Mouse (Mus musculus) cortical plate, adult 2 months (tissue): ENCODE results near the gene Vmn2r51. TPM values are rescaled to one million over a fixed set of nuclear protein-coding genes. Genes with fewer than 3 reads are reported as not detected.
"Not testable (repeated sequence)": the region's sequence is repeated elsewhere in the genome, so short reads cannot be mapped to it uniquely, and the experiment has no call there.

Source experiments
- H3K27ac ChIP-seq: fragments of 200-500 bp; 2 replicates; pipeline ENCODE4 v1.5.1; 2012; ENCODE audit warnings: low read length, control low read depth, inconsistent platforms; ENCODE audit not compliant: insufficient read depth
- H3K4me1 ChIP-seq: fragments of 200-500 bp; 2 replicates; pipeline ENCODE4 v1.6.1; 2011; ENCODE audit warnings: low read length; ENCODE audit not compliant: control insufficient read depth, insufficient read depth
- H3K4me3 ChIP-seq: fragments of 200-500 bp; 2 replicates; pipeline ENCODE4 v1.5.1; 2011; ENCODE audit warnings: mild to moderate bottlenecking, low read length, control low read depth; ENCODE audit not compliant: insufficient read depth
- polyA plus RNA-seq: library from polyadenylated mRNA; depleted of rRNA; stranded (reverse); fragments of >200 nt; gene quantifications from 2 replicates; pipeline ENCODE4 v1.2.3, GENCODE M21; 2012; rRNA removed

Vmn2r51 gene
- polyA plus RNA-seq, result not detected in 2 replicates

- H3K4me1 ChIP-seq, H3K27ac ChIP-seq, H3K4me3 ChIP-seq: not testable (repeated sequence)
Measured at GRCm38 (mm10) chr7:10105641-10106040, at the start of gene Vmn2r51. Gene Vmn2r51, minus strand, starts transcription at chr7:10105741.

GRCm38 (mm10) chr7:10053196-10053595, 52.3 kb downstream of the Vmn2r51 start, which contains the start of gene Vmn2r50:
Gene Vmn2r50, minus strand, starts transcription at chr7:10053296.
- not testable (repeated sequence) for H3K4me3 ChIP-seq, H3K27ac ChIP-seq, H3K4me1 ChIP-seq

Other genes with a start within 250 kb of the Vmn2r51 start
- not detected in 2 replicates for gene Vmn2r48, start 152.2 kb downstream of the Vmn2r51 start, polyA plus RNA-seq
- not detected in 2 replicates for gene Vmn2r49, start 113.5 kb downstream of the Vmn2r51 start, polyA plus RNA-seq
- gene Vmn2r50, start 52.4 kb downstream of the Vmn2r51 start, polyA plus RNA-seq, result not detected in 2 replicates
- gene Vmn2r52, start 70.8 kb upstream of the Vmn2r51 start, polyA plus RNA-seq, result not detected in 2 replicates
- not detected in 2 replicates for gene Vmn1r66, start 172.3 kb upstream of the Vmn2r51 start, polyA plus RNA-seq